Mouse (Mus musculus) MEL (cell line): Measurements from ENCODE around the gene Nolc1. TPM values are rescaled to one million over a fixed set of nuclear protein-coding genes. Genes with fewer than 3 reads are reported as not detected.

ENCODE experiments used
- DNase-seq: peaks from one replicate; pipeline ENCODE4 v3.0.0; 2011; ENCODE audit warnings: low read depth, low spot score
- H3K27ac ChIP-seq: 2 replicates; pipeline ENCODE4 v1.5.1; 2012; ENCODE audit warnings: low read depth, mild to moderate bottlenecking, control low read depth, low read length, moderate library complexity; ENCODE audit not compliant: control insufficient read depth
- H3K27me3 ChIP-seq, 2 experiments: fragments of 150-350 bp in 1 of 2; sonication (generic) in 1 of 2; 2 replicates each; pipeline ENCODE4 v1.6.1; 2012; ENCODE audit warnings: low read length in 2 of 2, mild to moderate bottlenecking in 2 of 2, improper control_type of control experiment in 1 of 2, moderate library complexity in 1 of 2; ENCODE audit not compliant: insufficient read depth in 2 of 2, control insufficient read depth in 1 of 2
- H3K36me3 ChIP-seq, 2 experiments: 2 replicates each; pipeline ENCODE4 v1.6.1; 2012 to 2014; ENCODE audit warnings: low read length in 2 of 2, improper control_type of control experiment in 1 of 2, inconsistent platforms in 1 of 2, mild to moderate bottlenecking in 1 of 2; ENCODE audit not compliant: insufficient read depth in 2 of 2, control insufficient read depth in 1 of 2
- H3K4me1 ChIP-seq, 2 experiments: fragments of 150-350 bp in 1 of 2; sonication (generic) in 1 of 2; 2 replicates each; pipeline ENCODE4 v1.6.1; 2012; ENCODE audit warnings: low read length in 2 of 2, improper control_type of control experiment in 1 of 2, mild to moderate bottlenecking in 1 of 2; ENCODE audit not compliant: insufficient read depth in 2 of 2, control insufficient read depth in 1 of 2
- H3K4me3 ChIP-seq, 2 experiments: fragments of 150-350 bp in 1 of 2; sonication (generic) in 1 of 2; 2 replicates each; pipeline ENCODE4 v1.5.1; 2012; ENCODE audit warnings: low read depth in 2 of 2, low read length in 2 of 2, mild to moderate bottlenecking in 2 of 2, moderate library complexity in 2 of 2, control low read depth in 1 of 2, improper control_type of control experiment in 1 of 2; ENCODE audit not compliant: control insufficient read depth in 1 of 2, insufficient read depth in 1 of 2
- H3K79me2 ChIP-seq: 2 replicates; pipeline ENCODE4 v1.6.1; 2012; ENCODE audit warnings: mild to moderate bottlenecking, low read length, moderate library complexity; ENCODE audit not compliant: control insufficient read depth, poor library complexity, insufficient read depth
- H3K9ac ChIP-seq: 2 replicates; pipeline ENCODE4 v1.6.1; 2012; ENCODE audit warnings: low read depth, mild to moderate bottlenecking, control low read depth, low read length, moderate library complexity; ENCODE audit not compliant: control insufficient read depth, poor library complexity, severe bottlenecking
- H3K9me3 ChIP-seq: fragments of 150-350 bp; sonication (generic); replicated peaks from 2 replicates; pipeline ENCODE4 v1.6.1; 2012; ENCODE audit warnings: mild to moderate bottlenecking, low read length, improper control_type of control experiment, moderate library complexity; ENCODE audit not compliant: insufficient read depth
- BHLHE40 ChIP-seq: IDR thresholded peaks from 2 replicates; pipeline ENCODE4 v1.6.1; 2012; ENCODE audit warnings: low read depth, mild to moderate bottlenecking, inconsistent platforms, low read length, improper control_type of control experiment, borderline replicate concordance
- CHD2 ChIP-seq: IDR thresholded peaks from 2 replicates; pipeline ENCODE4 v1.6.1; 2011; ENCODE audit warnings: low read length, improper control_type of control experiment
- E2F4 ChIP-seq: IDR thresholded peaks from 2 replicates; pipeline ENCODE4 v1.6.1; 2011; ENCODE audit warnings: low read depth, low read length, improper control_type of control experiment, borderline replicate concordance
- EP300 ChIP-seq, 2 experiments: IDR thresholded peaks; 2 replicates each; pipeline ENCODE4 v1.6.1; 2011; ENCODE audit warnings: improper control_type of control experiment in 2 of 2, low read length in 2 of 2, low read depth in 1 of 2, mild to moderate bottlenecking in 1 of 2
- ETS1 ChIP-seq: IDR thresholded peaks from 2 replicates; pipeline ENCODE4 v1.6.1; 2012; ENCODE audit warnings: low read depth, mild to moderate bottlenecking, inconsistent platforms, low read length, improper control_type of control experiment, moderate library complexity
- HCFC1 ChIP-seq: IDR thresholded peaks from 2 replicates; pipeline ENCODE4 v1.6.1; 2012; ENCODE audit warnings: low read depth, mild to moderate bottlenecking, inconsistent platforms, low read length, improper control_type of control experiment, moderate library complexity
- KAT2A ChIP-seq: conservative IDR thresholded peaks from 2 replicates; pipeline ENCODE4 v1.6.1; 2012; ENCODE audit warnings: low read depth, low read length, improper control_type of control experiment, inconsistent platforms
- MAX ChIP-seq: IDR thresholded peaks from 2 replicates; pipeline ENCODE4 v1.6.1; 2011; ENCODE audit warnings: low read length, improper control_type of control experiment
- MAZ ChIP-seq: IDR thresholded peaks from 2 replicates; pipeline ENCODE4 v1.6.1; 2012; ENCODE audit warnings: low read depth, mild to moderate bottlenecking, inconsistent platforms, low read length, improper control_type of control experiment
- MEF2A ChIP-seq: IDR thresholded peaks from 2 replicates; pipeline ENCODE4 v1.6.1; 2014; ENCODE audit warnings: low read depth, mild to moderate bottlenecking, inconsistent platforms, low read length, improper control_type of control experiment; ENCODE audit not compliant: poor library complexity, insufficient replicate concordance, severe bottlenecking; ENCODE audit errors: extremely low read depth
- MXI1 ChIP-seq: IDR thresholded peaks from 2 replicates; pipeline ENCODE4 v1.6.1; 2011; ENCODE audit warnings: mild to moderate bottlenecking, low read depth, low read length, improper control_type of control experiment
- MYB ChIP-seq: IDR thresholded peaks from 2 replicates; pipeline ENCODE4 v1.6.1; 2011; ENCODE audit warnings: mild to moderate bottlenecking, low read depth, low read length, improper control_type of control experiment
- MYC ChIP-seq: IDR thresholded peaks from 2 replicates; pipeline ENCODE4 v1.6.1; 2011; ENCODE audit warnings: low read depth, mild to moderate bottlenecking, low read length, improper control_type of control experiment, moderate library complexity
- NELFE ChIP-seq: IDR thresholded peaks from 2 replicates; pipeline ENCODE4 v1.6.1; 2011; ENCODE audit warnings: low read depth, low read length, improper control_type of control experiment
- NRF1 ChIP-seq: IDR thresholded peaks from 2 replicates; pipeline ENCODE4 v1.6.1; 2014; ENCODE audit warnings: low read depth, mild to moderate bottlenecking, inconsistent platforms, low read length, improper control_type of control experiment, moderate library complexity; ENCODE audit not compliant: poor library complexity, insufficient read depth, severe bottlenecking
- POLR2A ChIP-seq, 2 experiments: IDR thresholded peaks; 2 replicates each; pipeline ENCODE4 v1.6.1; 2011 to 2012; ENCODE audit warnings: low read length in 2 of 2, mild to moderate bottlenecking in 2 of 2, control low read depth in 1 of 2, improper control_type of control experiment in 1 of 2, low read depth in 1 of 2, moderate library complexity in 1 of 2; ENCODE audit not compliant: control insufficient read depth in 1 of 2, insufficient read depth in 1 of 2, poor library complexity in 1 of 2
- POLR2AphosphoS2 ChIP-seq: IDR thresholded peaks from 2 replicates; pipeline ENCODE4 v1.6.1; 2011; ENCODE audit warnings: low read length, improper control_type of control experiment
- POLR2AphosphoS5 ChIP-seq: IDR thresholded peaks from 2 replicates; pipeline ENCODE4 v1.6.1; 2012; ENCODE audit warnings: low read depth, borderline replicate concordance, mild to moderate bottlenecking, inconsistent platforms, low read length, moderate library complexity, mixed read lengths
- SIN3A ChIP-seq: IDR thresholded peaks from 2 replicates; pipeline ENCODE4 v1.6.1; 2012; ENCODE audit warnings: low read length, improper control_type of control experiment, inconsistent platforms
- SMC3 ChIP-seq: IDR thresholded peaks from 2 replicates; pipeline ENCODE4 v1.6.1; 2011; ENCODE audit warnings: low read depth, low read length, improper control_type of control experiment
- TAL1 ChIP-seq: IDR thresholded peaks from 2 replicates; pipeline ENCODE4 v1.6.1; 2012; ENCODE audit warnings: mild to moderate bottlenecking, inconsistent platforms, low read length, moderate library complexity, mixed read lengths
- TBP ChIP-seq: IDR thresholded peaks from 2 replicates; pipeline ENCODE4 v1.8.0; 2011; ENCODE audit warnings: low read depth, low read length, improper control_type of control experiment
- UBTF ChIP-seq: IDR thresholded peaks from 2 replicates; pipeline ENCODE4 v1.6.1; 2012; ENCODE audit warnings: low read depth, mild to moderate bottlenecking, inconsistent platforms, low read length, improper control_type of control experiment, moderate library complexity, borderline replicate concordance; ENCODE audit not compliant: insufficient read depth
- polyA plus RNA-seq, 2 experiments: library from polyadenylated mRNA; stranded (reverse) in 1 of 2; unstranded in 1 of 2; fragments of >175 nt in 1 of 2; fragments of >200 nt in 1 of 2; gene quantifications; 2 replicates each; pipeline versions ENCODE4 v1.2.1 to v1.2.4; 2012; ENCODE audit warnings: low replicate concordance in 2 of 2, low read depth in 1 of 2; ENCODE audit not compliant: insufficient read length in 2 of 2, insufficient read depth in 1 of 2, missing spikeins in 1 of 2
- total RNA-seq: library from RNA; depleted of rRNA; stranded (reverse); fragments of 300-350 nt; gene quantifications from 2 replicates; pipeline ENCODE4 v1.2.3, GENCODE M21; 2012

Gene Nolc1
- total and polyA plus RNA-seq, 3 experiments = 213 to 753 (median 294) TPM

GRCm38 (mm10) chr19:46119458-46119857 lies 43.8 kb downstream of the Nolc1 start (continued):
- TF ChIP-seq MYC (peak; percentile 86), BHLHE40 (peak; percentile 75; the same call in 1 of the 2 replicates), SIN3A (peak; percentile 80), TAL1 (peak; percentile 93), NELFE (no peak), MEF2A (no peak), SMC3 (no peak; the same call in 1 of the 2 replicates), KAT2A (no peak), EP300 (IDR thresholded peaks at IDR 0.05; ENCODE audit: low read depth in 1 of 2, low read length in 2 of 2) (peak; percentile 86 to 87), CHD2 (no peak), POLR2A (IDR thresholded peaks at IDR 0.05; ENCODE audit: control insufficient read depth in 1 of 2, insufficient read depth in 1 of 2, low read depth in 1 of 2, low read length in 2 of 2, poor library complexity in 1 of 2) (no peak), UBTF (no peak), ETS1 (peak; percentile 60), NRF1 (no peak)

- Histone ChIP-seq H3K9me3 (no peaks in the 10 kb centered on the region), H3K36me3 (peaks cover 0 to 2% of the 10 kb centered on the region in 2 experiments; a peak in 2 of 4 replicates), H3K4me3 (no peak overlapping the region), H3K79me2 (no peaks in the 10 kb centered on the region), H3K27me3 (peaks cover 2 to 5% of the 10 kb centered on the region in 2 experiments; a peak in 2 of 4 replicates), H3K27ac (no peak overlapping the region), H3K4me1 (peaks cover 5 to 6% of the 10 kb centered on the region in 2 experiments; a peak in 3 of 4 replicates), H3K9ac (no peak overlapping the region)
- no peak for DNase-seq
- TF ChIP-seq MAX (no peak), POLR2A (IDR thresholded peaks at IDR 0.05; ENCODE audit: control insufficient read depth in 1 of 2, insufficient read depth in 1 of 2, low read depth in 1 of 2, low read length in 2 of 2, poor library complexity in 1 of 2) (no peak), NRF1 (no peak), E2F4 (no peak)
These were observed 45.2 kb downstream of the Nolc1 start for GRCm38 (mm10) chr19:46120872-46121271.

GRCm38 (mm10) chr19:46123876-46124275 lies 48.2 kb downstream of the Nolc1 start:
- Histone ChIP-seq H3K27ac (no peak overlapping the region), H3K9me3 (no peaks in the 10 kb centered on the region), H3K9ac (no peak overlapping the region), H3K36me3 (peaks cover 0 to 2% of the 10 kb centered on the region in 2 experiments; a peak in 2 of 4 replicates), H3K4me1 (peaks cover 2 to 5% of the 10 kb centered on the region in 2 experiments; a peak in 3 of 4 replicates), H3K27me3 (peaks cover 2 to 4% of the 10 kb centered on the region in 2 experiments; a peak in 2 of 4 replicates), H3K4me3 (no peak overlapping the region), H3K79me2 (no peaks in the 10 kb centered on the region)
- no peak for DNase-seq
- no peak for TF ChIP-seq MAZ
- no peak for TF ChIP-seq TBP
- no peak for TF ChIP-seq MYC
- TF ChIP-seq HCFC1 = no peak
- TF ChIP-seq POLR2AphosphoS5 = no peak
- TF ChIP-seq MXI1 = no peak
- no peak for TF ChIP-seq TAL1
- TF ChIP-seq ETS1 = no peak
- no peak for TF ChIP-seq POLR2AphosphoS2
- no peak for TF ChIP-seq CHD2
- no peak for TF ChIP-seq MYB
- TF ChIP-seq, all 39 proteins: peak for 0
